Mouse (Mus musculus): ENCODE data around the gene Umodl1. TPM values are rescaled to one million over a fixed set of nuclear protein-coding genes. Genes with fewer than 3 reads are reported as not detected.

Umodl1 gene
- polyA plus RNA-seq, 1 experiment from 2014 or later, result not detected

GRCm38 (mm10) chr17:31024125-31024781 lies 69.8 kb downstream of the Umodl1 start:
- POLR2A ChIA-PET, result no interaction called here
- in situ Hi-C loops (cut with MboI; ENCODE audit: low pct_unique_long_range_greater_than_20kb), result no loop called here
- DNase-seq (ENCODE audit: low read depth, low spot score) (no peak), ATAC-seq (no peak)
- no peak for TF ChIP-seq CTCF (IDR thresholded peaks at IDR 0.05)
- no peaks in the 10 kb centered on the region for H3K27me3 ChIP-seq
- CTCF ChIA-PET, result no interaction called here

DNA sequence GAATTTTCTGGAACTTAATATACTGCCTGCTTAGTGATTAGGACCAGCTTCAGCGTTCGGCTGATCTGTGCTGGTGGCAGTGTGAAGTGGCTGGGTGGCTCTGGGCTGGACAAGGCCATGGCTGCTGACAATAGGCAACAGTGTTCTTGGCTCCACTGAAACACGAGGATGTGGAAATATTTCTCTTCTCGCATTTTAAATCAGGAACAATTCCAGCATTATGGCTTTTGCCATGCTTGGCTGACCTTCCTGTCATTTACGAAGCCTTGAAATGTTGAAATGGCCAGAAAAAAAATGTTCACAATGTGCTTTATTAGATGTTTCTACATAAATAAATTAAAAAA lies 70.3 kb downstream of the Umodl1 start:
- H3K27me3 ChIP-seq, result no peaks in the 10 kb centered on the region
- ChIA-PET CTCF (no interaction called here), POLR2A (no interaction called here)
- DNase-seq (ENCODE audit: low read depth, low spot score) (no peak), ATAC-seq (no peak)
- in situ Hi-C loops (cut with MboI; ENCODE audit: low pct_unique_long_range_greater_than_20kb), result no loop called here
- TF ChIP-seq CTCF (IDR thresholded peaks at IDR 0.05), result no peak

GRCm38 (mm10) chr17:31026986-31027385 lies 72.5 kb downstream of the Umodl1 start:
- no peak for ATAC-seq
- no peaks in the 10 kb centered on the region for H3K27me3 ChIP-seq
- in situ Hi-C loops (cut with MboI; ENCODE audit: low pct_unique_long_range_greater_than_20kb), result no loop called here
- TF ChIP-seq CTCF (IDR thresholded peaks at IDR 0.05), result no peak
- no peak for DNase-seq (ENCODE audit: low read depth, low spot score)
- ChIA-PET CTCF (no interaction called here), POLR2A (no interaction called here)

DNA sequence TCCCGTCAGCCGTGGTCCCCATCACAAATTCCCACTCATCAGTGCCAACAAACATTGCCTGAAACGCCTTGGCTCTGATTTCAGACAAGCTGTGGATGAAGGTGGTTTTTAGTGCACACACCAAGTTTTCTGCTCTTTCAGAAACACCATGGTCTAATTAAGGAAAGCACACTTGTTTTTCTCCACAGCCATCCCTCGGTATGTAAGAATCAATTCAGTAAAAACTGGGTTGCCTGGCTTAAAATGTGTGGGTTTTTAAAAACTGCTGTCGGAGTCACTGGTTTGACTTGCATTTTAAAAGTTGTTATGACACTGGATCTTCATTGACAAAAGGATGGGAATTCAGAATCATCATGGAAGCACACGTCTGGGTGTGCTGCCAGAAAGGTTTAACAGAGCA lies 73.3 kb downstream of the Umodl1 start:
- DNase-seq (ENCODE audit: low read depth, low spot score) (no peak), ATAC-seq (no peak)
- in situ Hi-C loops (cut with MboI; ENCODE audit: low pct_unique_long_range_greater_than_20kb), result no loop called here
- ChIA-PET CTCF (no interaction called here), POLR2A (no interaction called here)
- TF ChIP-seq CTCF (IDR thresholded peaks at IDR 0.05), result no peak
- no peaks in the 10 kb centered on the region for H3K27me3 ChIP-seq

DNA sequence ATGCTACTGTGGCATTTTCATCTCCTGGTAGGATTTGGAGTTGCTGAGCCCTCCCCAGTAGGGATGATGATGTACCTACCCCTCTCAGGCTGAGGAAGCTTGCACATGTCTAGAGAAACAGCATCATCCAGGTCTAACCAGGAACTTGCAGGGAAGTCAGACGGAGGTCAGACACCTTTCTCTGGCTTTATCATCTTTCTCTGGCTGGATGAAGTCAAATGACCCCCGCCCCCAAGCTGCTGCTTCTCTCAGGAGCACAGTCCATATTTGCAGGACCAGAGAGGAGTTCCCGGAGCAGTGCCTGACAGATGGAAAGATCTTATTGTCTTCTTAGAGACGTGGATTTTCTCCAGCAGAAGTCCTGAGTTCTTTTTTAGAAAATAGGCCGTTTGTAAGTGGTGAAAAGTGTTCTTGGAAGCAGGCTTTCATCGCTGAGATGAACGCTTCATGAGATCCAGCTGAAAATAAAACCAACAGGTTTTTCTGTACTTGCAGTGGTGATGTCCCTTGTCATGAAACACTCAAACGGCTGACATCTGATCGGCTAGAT lies 74.5 kb downstream of the Umodl1 start:
- no peak for ATAC-seq
- no peak for DNase-seq (ENCODE audit: low read depth, low spot score)
- POLR2A ChIA-PET, result no interaction called here
- in situ Hi-C loops (cut with MboI; ENCODE audit: low pct_unique_long_range_greater_than_20kb), result no loop called here
- no peaks in the 10 kb centered on the region for H3K27me3 ChIP-seq
- CTCF ChIA-PET, result no interaction called here
- TF ChIP-seq CTCF (IDR thresholded peaks at IDR 0.05), result no peak

DNA sequence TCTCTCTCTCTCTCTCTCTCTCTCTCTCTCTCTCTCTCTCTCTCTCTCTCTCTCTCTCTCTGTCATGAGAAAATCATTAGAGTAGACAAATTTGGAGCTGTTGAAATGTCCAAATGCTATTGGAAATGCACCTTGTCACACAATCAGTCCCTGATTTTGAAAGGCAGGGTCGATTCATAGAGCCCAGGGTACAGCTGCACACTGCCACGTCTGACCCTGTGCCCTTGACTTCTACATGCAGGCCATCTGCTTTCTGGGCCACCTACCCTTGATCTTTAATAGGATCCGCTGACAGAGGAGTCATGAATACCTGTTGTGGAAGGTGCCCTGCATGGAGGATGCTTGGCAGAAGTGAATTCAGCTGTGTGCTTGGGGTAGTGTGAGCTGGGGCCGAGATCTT lies 75.0 kb downstream of the Umodl1 start:
- ATAC-seq (no peak), DNase-seq (ENCODE audit: low read depth, low spot score) (no peak)
- no peak for TF ChIP-seq CTCF (IDR thresholded peaks at IDR 0.05)
- ChIA-PET CTCF (no interaction called here), POLR2A (no interaction called here)
- no peaks in the 10 kb centered on the region for H3K27me3 ChIP-seq
- in situ Hi-C loops (cut with MboI; ENCODE audit: low pct_unique_long_range_greater_than_20kb), result no loop called here

GRCm38 (mm10) chr17:31032341-31032740 lies 77.9 kb downstream of the Umodl1 start:
- POLR2A ChIA-PET, result no interaction called here
- no peak for TF ChIP-seq CTCF (IDR thresholded peaks at IDR 0.05)
- CTCF ChIA-PET, result interaction anchor here (0.9 kb wide), 1 partner anchor 304 kb away, joined by 3 read pairs; no protein-coding TSS in a partner anchor
- H3K27me3 ChIP-seq, result no peaks in the 10 kb centered on the region
- ATAC-seq, result no peak
- in situ Hi-C loops (cut with MboI; ENCODE audit: low pct_unique_long_range_greater_than_20kb), result no loop called here
- DNase-seq (ENCODE audit: low read depth, low spot score), result no peak

GRCm38 (mm10) chr17:31033251-31033650 lies 78.8 kb downstream of the Umodl1 start:
- DNase-seq (ENCODE audit: low read depth, low spot score), result no peak
- no peak for ATAC-seq
- TF ChIP-seq CTCF (IDR thresholded peaks at IDR 0.05), result no peak
- H3K27me3 ChIP-seq, result no peaks in the 10 kb centered on the region
- ChIA-PET CTCF (no interaction called here), POLR2A (interaction anchor here (0.6 kb wide), 1 partner anchor 230 kb away, joined by 4 read pairs; no protein-coding TSS in a partner anchor)
- in situ Hi-C loops (cut with MboI; ENCODE audit: low pct_unique_long_range_greater_than_20kb), result no loop called here

GRCm38 (mm10) chr17:31034165-31034564 lies 79.7 kb downstream of the Umodl1 start:
- no peak for TF ChIP-seq CTCF (IDR thresholded peaks at IDR 0.05)
- in situ Hi-C loops (cut with MboI; ENCODE audit: low pct_unique_long_range_greater_than_20kb), result no loop called here
- H3K27me3 ChIP-seq, result no peaks in the 10 kb centered on the region
- DNase-seq (ENCODE audit: low read depth, low spot score), result no peak
- ATAC-seq, result no peak
- POLR2A ChIA-PET, result interaction anchor here (0.6 kb wide), 1 partner anchor 230 kb away, joined by 4 read pairs; no protein-coding TSS in a partner anchor
- CTCF ChIA-PET, result interaction anchor here (1.2 kb wide), 1 partner anchor 13 kb away, joined by 3 read pairs; no protein-coding TSS in a partner anchor

DNA sequence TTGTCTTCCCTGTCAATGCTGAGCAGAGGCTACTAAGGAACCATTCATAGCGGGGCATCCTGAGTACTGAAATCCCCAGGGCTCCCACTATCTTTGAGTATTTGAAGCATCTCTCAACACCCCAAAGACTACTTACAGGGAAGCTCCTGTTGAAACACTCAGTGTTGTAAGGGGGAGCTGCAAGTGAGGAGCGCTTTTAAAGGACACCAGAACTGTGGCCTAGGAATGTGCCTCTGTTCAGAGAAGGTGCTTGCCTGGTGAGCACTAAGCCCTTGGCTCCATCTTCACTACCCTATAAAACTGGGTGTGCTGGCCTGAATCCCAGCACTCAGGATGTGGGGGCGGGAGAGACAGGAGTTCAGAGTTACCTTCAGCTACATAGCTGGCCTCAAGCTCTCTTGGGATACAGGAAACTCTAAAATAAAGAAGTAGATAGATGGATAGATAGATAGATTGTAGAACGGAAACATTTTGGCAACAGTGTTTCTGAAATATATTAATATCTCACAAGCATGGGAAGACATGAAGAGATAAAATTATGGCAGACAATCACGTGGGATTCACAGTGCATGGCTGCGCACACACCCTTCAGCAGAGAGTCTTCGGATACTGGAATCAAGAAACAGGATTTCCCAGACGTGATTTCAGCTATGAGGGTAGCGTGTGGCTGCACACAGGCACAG lies 80.4 kb downstream of the Umodl1 start:
- TF ChIP-seq CTCF (IDR thresholded peaks at IDR 0.05), result no peak
- no peak for ATAC-seq
- no peaks in the 10 kb centered on the region for H3K27me3 ChIP-seq
- in situ Hi-C loops (cut with MboI; ENCODE audit: low pct_unique_long_range_greater_than_20kb), result no loop called here
- ChIA-PET CTCF (interaction anchor here (1.2 kb wide), 1 partner anchor 12 kb away, joined by 3 read pairs; no protein-coding TSS in a partner anchor), POLR2A (no interaction called here)
- DNase-seq (ENCODE audit: low read depth, low spot score), result no peak

- in situ Hi-C loops (cut with MboI; ENCODE audit: low pct_unique_long_range_greater_than_20kb), result no loop called here
- no peak for TF ChIP-seq CTCF (IDR thresholded peaks at IDR 0.05)
- ATAC-seq (no peak), DNase-seq (ENCODE audit: low read depth, low spot score) (no peak)
- H3K27me3 ChIP-seq, result no peaks in the 10 kb centered on the region
- ChIA-PET POLR2A (no interaction called here), CTCF (no interaction called here)
Observed at GRCm38 (mm10) chr17:31036168-31036876, 81.9 kb downstream of the Umodl1 start.
